Mouse (Mus musculus) cerebellum, adult 2 months (tissue): ENCODE data around the gene Hoxb9. TPM values are rescaled to one million over a fixed set of nuclear protein-coding genes. Genes with fewer than 3 reads are reported as not detected.

Experiments
- DNase-seq, 2 experiments: peaks; one replicate each; pipeline ENCODE4 v3.0.0; 2021
- H3K27ac ChIP-seq: fragments of 200-500 bp; 2 replicates; pipeline ENCODE4 v1.5.1; 2012; ENCODE audit warnings: low read length, control low read depth, inconsistent platforms; ENCODE audit not compliant: insufficient read depth
- H3K27me3 ChIP-seq: fragments of 200-500 bp; 2 replicates; pipeline ENCODE4 v1.6.1; 2012; ENCODE audit warnings: inconsistent platforms, mild to moderate bottlenecking, low read length, moderate library complexity; ENCODE audit not compliant: control insufficient read depth, insufficient read depth
- H3K4me1 ChIP-seq: fragments of 200-500 bp; 2 replicates; pipeline ENCODE4 v1.6.1; 2011; ENCODE audit warnings: low read length; ENCODE audit not compliant: control insufficient read depth, insufficient read depth
- H3K4me3 ChIP-seq: fragments of 200-500 bp; replicated peaks from 2 replicates; pipeline ENCODE3; 2011; ENCODE audit warnings: mild to moderate bottlenecking, low read depth, low read length, control low read depth; ENCODE audit not compliant: insufficient read depth
- CTCF ChIP-seq: fragments of 200-500 bp; IDR thresholded peaks from 2 replicates; pipeline ENCODE4 v1.5.1; 2011; ENCODE audit warnings: low read depth, mild to moderate bottlenecking, control low read depth, low read length, moderate library complexity, borderline replicate concordance; ENCODE audit not compliant: insufficient read depth
- POLR2A ChIP-seq: fragments of 200-500 bp; IDR thresholded peaks from 2 replicates; pipeline ENCODE4 v1.6.1; 2011; ENCODE audit warnings: low read length, control low read depth, borderline replicate concordance; ENCODE audit not compliant: insufficient read depth
- WGBS: fragments of 180-500 bp; shearing (Covaris S2); methylation state at CpG from one replicate; pipeline ENCODE4 v1.1.7; 2018; 5-methylcytosine and 5-hydroxymethylcytosine counted together
- polyA plus RNA-seq: library from polyadenylated mRNA; depleted of rRNA; stranded (reverse); fragments of >200 nt; gene quantifications from 2 replicates; pipeline ENCODE4 v1.2.3, GENCODE M21; 2012

Gene Hoxb9
- polyA plus RNA-seq, 1 experiment, result not detected

GRCm38 (mm10) chr11:96279421-96280233, 8.4 kb downstream of the Hoxb9 start:
- Histone ChIP-seq H3K4me3 (no peak overlapping the region), H3K4me1 (no peaks in the 10 kb centered on the region), H3K27ac (no peak overlapping the region), H3K27me3 (peaks cover 15% of the 10 kb centered on the region; the same call in 1 of the 2 replicates)
- peak in 1 of 2 experiments; percentile 21 for DNase-seq
- TF ChIP-seq CTCF (no peak), POLR2A (no peak)
- 4% methylated on average over 31 of the region's 31 CpGs for WGBS

GRCm38 (mm10) chr11:96280399-96281378, 9.4 kb downstream of the Hoxb9 start:
- peaks cover 16% of the 10 kb centered on the region; the same call in 1 of the 2 replicates for H3K27me3 ChIP-seq
- H3K4me3 ChIP-seq, result no peak overlapping the region
- no peaks in the 10 kb centered on the region for H3K4me1 ChIP-seq
- DNase-seq, result no peak
- H3K27ac ChIP-seq, result no peak overlapping the region
- WGBS, result 11% methylated on average over 8 of the region's 8 CpGs
- TF ChIP-seq CTCF (no peak), POLR2A (no peak)

- H3K4me1 ChIP-seq, result no peaks in the 10 kb centered on the region
- DNase-seq, result no peak
- H3K4me3 ChIP-seq, result no peak overlapping the region
- 5% methylated on average over 18 of the region's 18 CpGs for WGBS
- no peak overlapping the region for H3K27ac ChIP-seq
- peaks cover 17% of the 10 kb centered on the region; the same call in 1 of the 2 replicates for H3K27me3 ChIP-seq
- no peak for TF ChIP-seq CTCF
- TF ChIP-seq POLR2A, result no peak
Observed at GRCm38 (mm10) chr11:96281396-96281795, 10.1 kb downstream of the Hoxb9 start.

- no peak within 1 kb of the TSS for H3K27ac ChIP-seq
- 4% methylated on average over 27 of the region's 27 CpGs for WGBS
- H3K4me3 ChIP-seq, result no peak within 1 kb of the TSS
- no peak for TF ChIP-seq POLR2A
- no peak for TF ChIP-seq CTCF
- no peaks in the 10 kb centered on the region for H3K4me1 ChIP-seq
- no peak for DNase-seq
- peaks cover 21% of the 10 kb centered on the region; the same call in 1 of the 2 replicates for H3K27me3 ChIP-seq
Observed at GRCm38 (mm10) chr11:96281855-96282570, 10.8 kb downstream of the Hoxb9 start, which contains the start of gene Hoxb8. Gene Hoxb8 (plus strand): TSS chr11:96281905.

- DNase-seq, result no peak
- Histone ChIP-seq H3K4me1 (no peaks in the 10 kb centered on the region), H3K4me3 (no peak overlapping the region), H3K27me3 (peaks cover 23% of the 10 kb centered on the region; the same call in 1 of the 2 replicates), H3K27ac (no peak overlapping the region)
- 2% methylated on average over 49 of the region's 49 CpGs for WGBS
- TF ChIP-seq POLR2A (no peak), CTCF (no peak)
Observed at GRCm38 (mm10) chr11:96282795-96283430, 11.7 kb downstream of the Hoxb9 start.

- H3K4me3 ChIP-seq, result no peak overlapping the region
- 2% methylated on average over 49 of the region's 49 CpGs for whole genome bisulfite sequencing
- no peak overlapping the region for H3K27ac ChIP-seq
- H3K4me1 ChIP-seq, result no peaks in the 10 kb centered on the region
- TF ChIP-seq CTCF (no peak), POLR2A (no peak)
- H3K27me3 ChIP-seq, result peaks cover 29% of the 10 kb centered on the region; the same call in 1 of the 2 replicates
- no peak for DNase-seq
Observed at GRCm38 (mm10) chr11:96284041-96284749, 12.9 kb downstream of the Hoxb9 start.
